Mouse (Mus musculus) kidney, adult 2 months (tissue): Measurements from ENCODE around the gene Uaca. TPM values are rescaled to one million over a fixed set of nuclear protein-coding genes. Genes with fewer than 3 reads are reported as not detected.

Source experiments
- DNase-seq: peaks from one replicate; pipeline ENCODE4 v3.0.0; 2021
- H3K27ac ChIP-seq: fragments of 200-500 bp; 2 replicates; pipeline ENCODE4 v1.5.1; 2012; ENCODE audit warnings: low read depth, low read length, control low read depth, inconsistent platforms; ENCODE audit not compliant: insufficient read depth
- H3K27me3 ChIP-seq: fragments of 200-500 bp; replicated peaks from 2 replicates; pipeline ENCODE4 v1.6.1; 2012; ENCODE audit warnings: mild to moderate bottlenecking, moderate library complexity, low read length, inconsistent platforms; ENCODE audit not compliant: control insufficient read depth, insufficient read depth
- H3K36me3 ChIP-seq: fragments of 200-500 bp; 2 replicates; pipeline ENCODE4 v1.6.1; 2012; ENCODE audit warnings: mild to moderate bottlenecking, moderate library complexity, low read length, inconsistent platforms; ENCODE audit not compliant: control insufficient read depth, insufficient read depth
- H3K4me1 ChIP-seq: fragments of 200-500 bp; 2 replicates; pipeline ENCODE4 v1.6.1; 2011; ENCODE audit warnings: low read length; ENCODE audit not compliant: control insufficient read depth, insufficient read depth
- H3K4me3 ChIP-seq: fragments of 200-500 bp; 2 replicates; pipeline ENCODE4 v1.5.1; 2011; ENCODE audit warnings: mild to moderate bottlenecking, low read depth, low read length, control low read depth; ENCODE audit not compliant: insufficient read depth
- CTCF ChIP-seq: fragments of 200-500 bp; conservative IDR thresholded peaks from 2 replicates; pipeline ENCODE4 v1.5.1; 2011; ENCODE audit warnings: low read depth, mild to moderate bottlenecking, control low read depth, low read length, moderate library complexity, mixed read lengths; ENCODE audit not compliant: insufficient read depth, insufficient read length
- POLR2A ChIP-seq: fragments of 200-500 bp; IDR thresholded peaks from one replicate; pipeline ENCODE4 v1.6.1; 2011; ENCODE audit warnings: low read depth, low read length, control low read depth
- WGBS: fragments of 180-500 bp; shearing (Covaris S2); methylation state at CpG from one replicate; pipeline ENCODE4 v1.1.7; 2018; 5-methylcytosine and 5-hydroxymethylcytosine counted together
- polyA plus RNA-seq: library from polyadenylated mRNA; depleted of rRNA; stranded (reverse); fragments of >200 nt; gene quantifications from 2 replicates; pipeline ENCODE4 v1.2.3, GENCODE M21; 2012

The Uaca gene
- polyA plus RNA-seq, 1 experiment = 16.4 TPM

GRCm38 (mm10) chr9:60769711-60770111, 24.6 kb upstream of the Uaca start:
- no peaks in the 10 kb centered on the region for H3K36me3 ChIP-seq
- H3K27me3 ChIP-seq = no peaks in the 10 kb centered on the region
- TF ChIP-seq CTCF (no peak), POLR2A (no peak)
- 0 out of 2 replicates have a peak, but pooled peaks cover 3% of the 10 kb centered on the region for H3K4me1 ChIP-seq
- DNase-seq = no peak
- 67% methylated on average over 6 of the region's 6 CpGs for WGBS
- H3K4me3 ChIP-seq = no peak overlapping the region
- no peak overlapping the region for H3K27ac ChIP-seq

GRCm38 (mm10) chr9:60773713-60774112, 20.6 kb upstream of the Uaca start:
- Histone ChIP-seq H3K4me1 (no peaks in the 10 kb centered on the region), H3K4me3 (no peak overlapping the region), H3K36me3 (no peaks in the 10 kb centered on the region), H3K27me3 (no peaks in the 10 kb centered on the region), H3K27ac (no peak overlapping the region)
- DNase-seq = no peak
- TF ChIP-seq POLR2A = no peak
- no peak for TF ChIP-seq CTCF
- 90% methylated on average over 2 of the region's 2 CpGs for WGBS

- H3K4me1 ChIP-seq = no peaks in the 10 kb centered on the region
- 76% methylated on average over 9 of the region's 9 CpGs for WGBS
- H3K27me3 ChIP-seq = no peaks in the 10 kb centered on the region
- no peak overlapping the region for H3K27ac ChIP-seq
- TF ChIP-seq POLR2A (no peak), CTCF (no peak)
- no peak for DNase-seq
- no peaks in the 10 kb centered on the region for H3K36me3 ChIP-seq
- H3K4me3 ChIP-seq = no peak overlapping the region
These were observed 17.4 kb upstream of the Uaca start for GRCm38 (mm10) chr9:60776899-60777298.

DNA sequence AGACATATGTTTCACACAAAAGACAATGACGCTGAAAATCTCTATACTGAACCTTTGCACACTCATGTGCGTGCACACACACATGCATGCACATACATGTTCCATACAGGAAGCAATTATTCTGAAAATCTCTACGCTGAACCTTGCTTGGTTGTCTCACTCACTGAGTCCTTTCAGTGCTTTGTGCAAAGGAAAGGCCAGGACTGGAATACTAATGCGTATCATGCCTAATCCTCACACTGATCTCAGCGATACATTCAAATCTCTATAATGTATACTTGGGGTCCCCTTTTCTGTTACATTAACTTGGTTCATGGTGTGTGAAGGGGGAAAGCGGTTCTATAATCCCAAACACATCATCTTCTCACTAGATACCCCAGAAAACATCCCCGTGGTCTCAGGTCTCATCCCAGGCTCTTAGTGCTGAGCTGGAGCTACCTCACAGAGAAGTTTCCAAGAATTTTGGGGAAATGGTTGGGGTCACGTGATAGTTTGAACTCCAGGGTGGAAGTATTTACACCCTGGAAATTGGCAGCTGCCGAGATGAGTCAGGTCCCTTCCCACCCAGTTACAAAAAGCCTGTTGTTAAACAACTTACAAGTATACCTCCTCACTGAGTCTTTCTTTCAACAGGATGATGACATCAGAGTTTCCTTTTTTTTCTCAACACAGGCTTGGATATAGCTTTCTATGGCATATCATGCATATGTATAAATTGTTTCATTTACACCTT, 12.1 kb upstream of the Uaca start:
- DNase-seq = no peak
- TF ChIP-seq CTCF (no peak), POLR2A (no peak)
- Histone ChIP-seq H3K36me3 (no peaks in the 10 kb centered on the region), H3K4me1 (no peaks in the 10 kb centered on the region), H3K4me3 (no peak overlapping the region), H3K27me3 (no peaks in the 10 kb centered on the region), H3K27ac (no peak overlapping the region)
- WGBS = 92% methylated on average over 9 of the region's 9 CpGs

DNA sequence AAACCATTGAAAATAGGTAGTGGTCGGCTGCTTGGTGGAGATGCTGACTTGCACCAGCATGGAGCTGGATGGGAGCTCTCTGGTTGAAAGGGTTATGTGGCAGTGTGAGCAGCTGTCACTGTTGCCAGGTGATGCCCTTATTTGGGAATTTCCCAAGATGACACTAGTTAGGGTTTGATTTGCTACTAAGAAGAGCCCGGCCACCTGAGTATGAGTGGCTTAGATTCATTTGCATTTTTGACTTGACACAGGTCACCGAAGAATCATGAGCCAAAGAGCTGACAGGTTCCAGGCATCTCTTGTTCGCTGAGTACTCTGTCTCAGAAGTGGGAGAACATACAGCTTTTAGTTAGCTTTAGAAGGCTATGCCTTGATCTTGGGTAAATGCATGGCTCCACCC, 9.3 kb upstream of the Uaca start:
- H3K27ac ChIP-seq = no peak overlapping the region
- H3K4me1 ChIP-seq = no peaks in the 10 kb centered on the region
- 75% methylated on average over 4 of the region's 4 CpGs for WGBS
- TF ChIP-seq CTCF (no peak), POLR2A (no peak)
- H3K36me3 ChIP-seq = no peaks in the 10 kb centered on the region
- no peak for DNase-seq
- H3K4me3 ChIP-seq = no peak overlapping the region
- H3K27me3 ChIP-seq = no peaks in the 10 kb centered on the region

GRCm38 (mm10) chr9:60787517-60788110, 6.7 kb upstream of the Uaca start:
- no peak for TF ChIP-seq POLR2A
- TF ChIP-seq CTCF = no peak
- H3K4me3 ChIP-seq = no peak overlapping the region
- no peak for DNase-seq
- H3K36me3 ChIP-seq = no peaks in the 10 kb centered on the region
- H3K4me1 ChIP-seq = no peaks in the 10 kb centered on the region
- no peaks in the 10 kb centered on the region for H3K27me3 ChIP-seq
- 43% methylated on average over 2 of the region's 2 CpGs for WGBS
- no peak overlapping the region for H3K27ac ChIP-seq

GRCm38 (mm10) chr9:60790282-60790681, 4.1 kb upstream of the Uaca start:
- WGBS = 84% methylated on average over 2 of the region's 2 CpGs
- Histone ChIP-seq H3K27me3 (no peaks in the 10 kb centered on the region), H3K4me3 (no peak overlapping the region), H3K27ac (no peak overlapping the region), H3K4me1 (peaks cover 4% of the 10 kb centered on the region; the same call in 1 of the 2 replicates), H3K36me3 (no peaks in the 10 kb centered on the region)
- TF ChIP-seq POLR2A (no peak), CTCF (no peak)
- no peak for DNase-seq
